Mouse (Mus musculus) brain, embryonic 18.5 days (tissue): ENCODE results near the gene Cops4.

Source experiments
- DNase-seq: peaks from one replicate; pipeline ENCODE4 v3.0.0-alpha.2; 2012; ENCODE audit warnings: low read depth, low spot score

Gene Cops4

GRCm38 (mm10) chr5:100518049-100519026 lies at the start of gene Cops4:
TSS of gene Cops4 (plus strand) at chr5:100518309.
- peak; percentile 99 for DNase-seq

DNA sequence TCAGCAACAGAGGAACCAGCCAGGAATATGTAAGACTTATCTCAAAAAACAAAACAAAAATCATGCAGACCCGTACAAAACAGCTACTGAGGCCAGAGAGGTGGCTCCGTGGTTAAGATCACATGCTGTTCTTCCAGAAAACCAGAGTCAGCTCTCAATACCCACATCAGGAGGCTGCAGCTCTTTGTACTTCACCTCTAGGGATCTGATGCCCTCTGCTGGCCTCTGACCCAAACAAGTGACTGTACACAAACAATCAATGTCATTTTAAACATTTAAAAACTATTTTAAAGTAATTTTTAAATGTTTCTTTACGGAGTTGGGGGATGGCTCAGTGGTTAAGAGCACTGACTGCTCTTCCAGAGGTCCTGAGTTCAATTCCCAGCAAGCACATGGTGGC lies 41.8 kb upstream of the Cops4 start:
- no peak for DNase-seq

- DNase-seq = no peak
Observed at GRCm38 (mm10) chr5:100477604-100478003, 40.5 kb upstream of the Cops4 start.

DNA sequence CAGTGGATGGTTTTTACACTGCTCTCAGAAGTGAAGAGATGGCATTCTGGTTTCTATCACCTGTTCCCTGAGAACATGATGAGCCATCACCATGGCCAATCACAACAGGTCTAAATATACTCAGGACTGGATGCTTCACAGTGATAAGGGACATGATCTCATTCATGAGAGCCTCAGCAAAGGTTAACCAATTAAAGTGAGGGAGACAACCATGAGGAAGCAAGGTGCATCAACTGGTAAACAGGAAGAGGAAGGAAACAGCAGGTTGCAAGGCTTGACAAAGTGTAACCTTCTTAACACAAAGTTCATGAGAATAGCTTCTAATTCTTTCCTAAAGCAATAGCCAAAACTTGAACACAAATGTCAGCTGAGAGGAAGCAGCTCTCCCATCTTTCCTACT lies 34.5 kb upstream of the Cops4 start:
- DNase-seq = no peak

DNA sequence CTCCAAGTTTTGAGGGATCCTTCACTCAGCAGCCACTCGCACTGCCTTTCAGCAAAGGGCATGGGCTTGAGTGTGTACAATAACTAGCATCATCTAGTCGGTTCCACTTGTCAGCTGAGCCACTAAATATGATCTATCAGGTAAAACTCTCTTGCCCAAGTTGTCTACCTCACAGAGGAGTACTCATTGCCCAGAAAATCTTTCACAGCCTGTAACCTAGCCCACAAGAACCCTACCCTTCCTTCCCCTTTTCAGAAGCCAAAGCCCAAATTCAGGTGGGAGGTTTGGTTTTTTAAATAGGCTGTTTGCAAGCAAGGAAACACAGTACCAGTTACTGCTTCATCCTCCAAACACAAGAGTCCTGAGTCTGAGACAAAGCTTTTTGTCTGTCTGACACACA lies 31.0 kb upstream of the Cops4 start:
- no peak for DNase-seq

DNA sequence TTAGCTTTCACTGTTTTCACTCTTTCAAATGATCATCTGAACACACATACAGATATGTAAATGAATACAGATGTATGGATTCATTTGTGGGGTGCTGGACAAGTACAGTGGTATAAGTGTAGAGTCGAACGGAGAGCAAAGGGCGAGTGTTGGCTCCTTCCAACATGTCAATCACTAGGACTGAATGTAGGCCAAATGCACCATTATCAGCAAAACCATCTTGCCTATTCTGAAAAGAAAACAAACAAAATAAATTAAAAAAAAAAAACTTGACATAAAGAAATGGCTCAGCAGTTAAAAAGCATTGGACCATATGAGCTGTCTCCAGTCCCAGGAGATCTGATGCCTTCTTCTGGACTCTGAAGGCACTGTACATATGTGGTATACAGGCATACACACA lies 29.9 kb upstream of the Cops4 start:
- DNase-seq = no peak

GRCm38 (mm10) chr5:100489340-100489739 lies 28.8 kb upstream of the Cops4 start:
- DNase-seq = no peak

DNA sequence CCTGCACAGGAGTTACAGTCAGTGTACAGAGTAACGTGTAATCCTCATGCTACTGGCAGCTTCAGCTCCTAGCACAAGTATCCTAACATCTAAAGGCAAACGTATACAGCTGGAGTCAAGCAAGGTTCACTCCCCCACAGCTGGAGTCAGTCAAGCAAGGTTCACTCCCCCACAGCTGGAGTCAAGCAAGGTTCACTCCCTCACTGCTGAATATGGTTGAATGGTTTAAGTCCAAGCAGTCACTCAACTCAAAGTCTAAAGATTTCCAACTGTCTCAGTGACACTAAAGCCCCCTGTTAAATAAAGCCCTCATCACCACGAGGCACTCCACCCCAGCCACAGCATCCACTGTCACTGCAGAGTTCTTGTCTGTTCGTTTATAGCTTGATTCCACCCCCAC lies 26.4 kb upstream of the Cops4 start:
- DNase-seq = no peak

DNA sequence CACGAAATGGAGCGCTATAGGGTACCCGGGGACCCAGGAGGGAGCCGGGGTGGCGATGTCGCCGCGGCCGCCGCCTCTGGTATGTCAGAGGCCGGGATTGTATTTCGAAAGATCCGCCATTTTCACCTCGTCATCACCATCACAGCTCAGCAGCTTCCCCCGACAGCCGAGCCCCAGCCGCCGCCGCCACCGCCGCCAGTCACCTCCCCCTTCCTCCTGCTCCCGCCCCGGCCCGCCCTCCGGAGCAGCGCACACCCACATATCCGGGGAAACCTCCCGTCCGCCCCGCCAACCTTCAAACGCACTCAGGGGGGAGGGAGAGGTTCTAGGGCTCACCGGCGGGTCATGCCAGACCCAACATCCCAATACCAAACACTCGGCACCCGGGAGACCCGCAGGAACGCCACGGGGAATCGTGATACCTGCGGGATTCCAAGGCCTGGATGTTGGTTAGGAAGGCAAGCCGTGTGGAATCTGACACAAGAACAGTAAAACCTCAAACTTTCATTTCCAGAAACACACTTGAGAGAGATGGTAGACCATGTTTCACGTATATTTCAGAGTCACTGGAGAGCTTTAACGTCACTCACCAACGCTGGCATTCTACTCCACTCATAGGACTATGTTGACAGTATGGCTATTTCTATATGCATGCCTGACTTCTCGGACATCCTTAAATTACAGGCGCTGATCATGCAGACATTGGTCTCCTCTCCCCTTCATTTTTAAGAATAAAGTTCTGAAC lies 19.5 kb upstream of the Cops4 start:
- DNase-seq = no peak

- DNase-seq = no peak
Observed at GRCm38 (mm10) chr5:100499243-100499642, 18.9 kb upstream of the Cops4 start.

GRCm38 (mm10) chr5:100499831-100500304 lies 18.2 kb upstream of the Cops4 start:
- no peak for DNase-seq

DNA sequence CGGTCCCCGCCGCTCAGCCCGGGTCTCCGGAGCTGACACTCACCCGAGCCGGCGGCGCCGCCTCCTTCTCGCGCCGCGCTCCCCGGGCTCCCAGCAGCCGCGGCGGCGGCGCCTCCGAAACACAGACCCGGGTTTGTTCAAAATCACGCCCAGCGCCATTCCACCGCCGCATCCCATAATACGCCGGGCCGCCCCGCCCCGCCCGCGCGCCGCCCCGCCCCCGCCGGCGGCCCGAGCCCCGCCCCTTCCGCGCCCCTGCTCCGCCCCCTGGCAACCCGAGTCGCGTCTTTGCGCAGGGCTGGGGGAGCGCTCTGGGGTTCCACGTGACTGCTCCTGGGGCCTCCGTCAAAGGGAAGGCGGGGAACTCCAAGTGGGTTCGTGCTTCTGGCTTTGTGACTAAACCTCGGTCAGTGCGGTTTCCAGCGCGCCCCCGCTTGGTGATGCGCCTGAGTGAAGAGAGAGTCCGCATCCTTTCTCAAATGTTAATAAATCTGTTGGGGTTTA lies 17.6 kb upstream of the Cops4 start, which contains the start of gene Lin54:
Gene Lin54 (minus strand): TSS at position 182 of the 504 bp plus-strand sequence.
- DNase-seq = peak; percentile 75

DNA sequence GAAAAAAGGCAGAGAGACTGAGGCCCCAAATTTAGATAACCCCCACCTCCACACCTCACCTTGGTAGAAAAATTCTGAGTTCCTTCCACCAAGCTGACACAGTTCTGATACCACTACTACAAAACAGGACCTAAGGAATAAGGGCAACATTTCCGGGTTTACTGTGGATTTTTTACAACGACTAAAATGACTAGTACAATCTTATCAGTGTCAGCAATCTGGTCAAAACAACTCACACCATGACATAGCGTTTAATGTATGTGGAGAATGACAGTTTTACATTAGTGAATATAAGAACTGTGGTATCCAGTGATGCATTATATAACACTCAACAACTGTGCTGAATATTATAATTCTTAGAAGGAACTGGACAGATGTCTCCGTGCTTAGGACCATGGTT lies 16.8 kb upstream of the Cops4 start:
- DNase-seq = no peak

DNA sequence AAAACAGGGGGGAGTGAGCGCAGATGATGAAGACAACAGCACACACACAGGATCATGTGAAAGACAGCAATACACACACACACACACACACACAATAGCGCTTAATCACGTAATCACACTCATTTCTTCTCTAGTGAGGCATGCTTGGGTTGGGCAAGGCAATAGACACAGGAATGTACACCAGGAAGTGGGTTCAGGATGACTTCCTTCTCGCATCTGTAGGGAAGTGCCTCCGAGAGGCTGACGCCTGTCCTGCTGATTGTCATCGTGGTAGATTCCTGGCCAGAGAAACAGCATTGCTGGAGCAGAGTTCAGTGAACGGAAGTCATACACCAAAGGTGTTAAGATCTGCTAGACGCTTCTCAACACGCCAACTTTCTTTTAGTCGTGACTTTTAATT lies 8.9 kb upstream of the Cops4 start:
- DNase-seq = no peak

DNA sequence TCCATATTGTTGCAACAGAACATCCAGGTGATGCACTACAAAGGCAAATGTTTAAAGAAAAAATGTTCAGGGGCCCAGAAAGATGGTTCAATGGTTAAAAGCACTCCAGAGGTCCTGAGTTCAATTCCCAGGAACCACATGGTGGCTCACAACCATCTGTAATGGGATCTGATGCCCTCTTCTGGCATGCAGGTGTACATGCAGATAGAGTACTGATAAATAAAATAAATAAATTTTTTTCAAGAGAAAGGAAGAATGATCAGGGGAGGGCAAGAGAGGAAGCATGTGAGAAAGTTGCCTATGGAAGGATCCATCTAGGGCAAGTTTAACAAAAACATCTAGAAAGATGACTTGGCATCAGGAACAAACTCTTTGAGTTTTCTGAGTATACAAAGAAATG lies 5.5 kb upstream of the Cops4 start:
- no peak for DNase-seq

DNA sequence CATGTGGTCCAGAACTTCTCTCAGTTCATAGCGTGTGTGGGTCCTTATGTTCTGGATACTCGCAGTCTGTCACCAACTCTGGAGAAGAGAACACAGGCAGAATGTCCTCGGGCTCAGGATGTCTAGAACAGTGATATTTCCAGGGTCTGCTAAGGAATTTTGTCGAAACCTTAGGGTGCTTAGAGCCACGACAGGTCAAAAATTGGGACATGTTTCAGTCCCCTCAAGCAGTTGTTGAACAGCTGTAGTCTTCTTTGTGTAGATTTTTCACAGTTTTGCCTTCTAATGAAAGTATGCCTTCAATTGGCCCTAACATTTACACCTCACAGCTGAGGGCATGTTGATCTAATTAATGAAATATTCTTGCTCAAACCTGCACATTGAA lies 910 bp downstream of the Cops4 start:
- no peak for DNase-seq

DNA sequence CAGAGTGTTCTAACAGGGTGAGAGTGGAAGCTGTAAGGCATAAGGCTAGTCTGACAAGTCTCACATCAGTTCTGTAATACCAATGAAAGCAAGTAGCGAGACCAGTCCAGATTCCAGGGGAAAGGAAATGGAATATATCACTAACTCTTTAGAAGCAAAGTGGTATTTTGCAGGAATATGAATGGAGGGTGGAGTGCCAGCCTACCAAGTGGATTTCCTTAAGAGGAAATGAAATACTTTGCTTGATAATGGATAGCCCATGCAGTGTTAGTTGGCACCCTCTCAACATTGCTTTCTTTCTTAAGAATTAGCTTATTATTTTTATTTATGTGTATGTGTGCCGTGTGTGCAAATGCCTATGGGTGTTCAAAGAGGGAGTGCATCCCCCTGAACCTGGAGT lies 2.1 kb downstream of the Cops4 start:
- no peak for DNase-seq

- no peak for DNase-seq
Observed at GRCm38 (mm10) chr5:100523331-100523730, 5.2 kb downstream of the Cops4 start.

GRCm38 (mm10) chr5:100524921-100525320 lies 6.8 kb downstream of the Cops4 start:
- no peak for DNase-seq

DNA sequence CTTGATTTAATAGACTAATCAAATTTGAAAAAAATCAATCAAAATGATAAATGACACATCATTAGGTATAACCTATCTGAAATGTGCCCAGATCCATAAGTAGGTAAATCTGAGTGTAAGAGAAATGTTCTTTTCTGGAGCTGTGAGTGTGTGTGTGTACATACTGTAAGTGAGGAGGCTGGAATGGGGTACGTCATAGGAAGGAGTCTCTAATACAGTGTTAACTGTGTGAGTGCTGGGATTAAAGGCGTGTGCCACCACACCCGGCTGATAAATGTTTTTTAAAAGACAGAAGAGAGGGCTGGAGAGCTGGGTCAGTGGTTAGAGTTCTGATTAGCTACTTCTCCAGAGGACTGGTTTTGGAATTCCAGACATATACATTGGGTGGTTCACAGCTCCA lies 7.5 kb downstream of the Cops4 start:
- no peak for DNase-seq

GRCm38 (mm10) chr5:100526164-100526563 lies 8.1 kb downstream of the Cops4 start:
- no peak for DNase-seq

GRCm38 (mm10) chr5:100535826-100536225 lies 17.7 kb downstream of the Cops4 start:
- no peak for DNase-seq
